Mouse (Mus musculus): Measurements from ENCODE around the gene Col27a1. TPM values are rescaled to one million over a fixed set of nuclear protein-coding genes. Genes with fewer than 3 reads are reported as not detected.
"Not testable (repeated sequence)": the region's sequence is repeated elsewhere in the genome, so short reads cannot be mapped to it uniquely, and the experiment has no call there.

Gene Col27a1
- polyA plus RNA-seq, 1 experiment from 2014 or later = 20.5 TPM

DNA sequence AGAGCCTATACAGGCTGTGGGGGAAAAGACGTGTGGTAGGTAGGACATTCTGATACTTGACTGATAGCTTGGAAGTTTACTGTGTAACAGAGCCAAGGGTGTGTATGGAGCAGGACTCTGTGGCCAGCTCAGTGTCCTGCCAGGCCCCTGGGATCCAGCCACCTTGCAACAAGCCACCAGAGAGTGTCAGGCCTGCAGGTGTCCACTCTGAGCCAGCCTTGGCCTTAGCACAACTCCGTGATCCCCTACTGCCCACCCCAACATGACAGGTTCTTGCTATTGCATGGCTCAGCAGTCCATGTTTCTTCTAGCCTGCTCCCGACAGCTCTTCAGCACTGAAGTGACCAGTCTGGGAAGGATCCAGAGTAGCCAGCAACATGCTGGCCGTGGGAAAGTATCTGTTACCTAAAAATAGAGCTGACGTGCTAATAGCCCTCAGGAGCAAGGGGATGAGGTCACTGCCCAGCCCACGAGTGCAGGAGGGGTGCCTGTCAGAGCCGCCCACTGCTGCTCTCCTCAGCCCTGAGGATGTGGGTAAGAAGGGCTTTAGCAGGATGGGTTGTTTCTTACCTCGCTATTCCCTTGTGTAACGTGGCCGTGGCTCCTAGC lies 96.5 kb downstream of the Col27a1 start:
- Histone ChIP-seq H3K9me3 (no peaks in the 10 kb centered on the region), H3K27ac (no peak overlapping the region), H3K4me3 (replicated peaks) (no peak overlapping the region), H3K4me2 (no peak overlapping the region), H3K27me3 (no peaks in the 10 kb centered on the region), H3K36me3 (peaks cover 93% of the 10 kb centered on the region), H3K4me1 (replicated peaks) (no peaks in the 10 kb centered on the region), H3K9ac (replicated peaks) (no peak overlapping the region)
- 60% methylated on average over 10 of the region's 10 CpGs for WGBS
- ATAC-seq (ENCODE audit: insufficient number of reproducible peaks, insufficient read depth, low FRiP score, low TSS enrichment, low read depth) = no peak

DNA sequence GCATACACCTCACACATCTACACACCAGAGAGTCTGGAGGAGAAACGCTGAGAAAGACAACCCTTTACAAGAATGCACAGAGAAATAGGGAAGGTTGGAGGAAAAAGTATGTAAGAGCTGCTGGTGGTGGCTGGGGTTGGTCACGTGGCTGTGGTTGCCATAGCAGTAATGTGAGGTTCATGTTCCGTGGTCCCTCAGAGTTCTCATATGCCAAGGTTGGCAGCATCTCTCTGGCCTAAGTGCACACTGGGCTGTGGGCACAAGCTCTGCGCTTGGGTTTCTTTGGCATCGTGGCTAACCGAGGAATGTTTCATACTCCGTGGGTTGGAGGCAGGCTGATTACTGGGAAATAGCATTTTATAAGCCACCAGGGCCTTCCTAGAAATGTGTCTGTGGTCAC lies 97.6 kb downstream of the Col27a1 start:
- 86% methylated on average over 7 of the region's 7 CpGs for WGBS
- peaks cover 93% of the 10 kb centered on the region for H3K36me3 ChIP-seq
- H3K27me3 ChIP-seq = no peaks in the 10 kb centered on the region
- ATAC-seq (ENCODE audit: insufficient number of reproducible peaks, insufficient read depth, low FRiP score, low TSS enrichment, low read depth) = no peak
- H3K27ac ChIP-seq = no peak overlapping the region
- no peaks in the 10 kb centered on the region for H3K4me1 ChIP-seq (replicated peaks)
- no peaks in the 10 kb centered on the region for H3K9me3 ChIP-seq
- no peak overlapping the region for H3K4me2 ChIP-seq
- H3K9ac ChIP-seq (replicated peaks) = no peak overlapping the region
- no peak overlapping the region for H3K4me3 ChIP-seq (replicated peaks)

DNA sequence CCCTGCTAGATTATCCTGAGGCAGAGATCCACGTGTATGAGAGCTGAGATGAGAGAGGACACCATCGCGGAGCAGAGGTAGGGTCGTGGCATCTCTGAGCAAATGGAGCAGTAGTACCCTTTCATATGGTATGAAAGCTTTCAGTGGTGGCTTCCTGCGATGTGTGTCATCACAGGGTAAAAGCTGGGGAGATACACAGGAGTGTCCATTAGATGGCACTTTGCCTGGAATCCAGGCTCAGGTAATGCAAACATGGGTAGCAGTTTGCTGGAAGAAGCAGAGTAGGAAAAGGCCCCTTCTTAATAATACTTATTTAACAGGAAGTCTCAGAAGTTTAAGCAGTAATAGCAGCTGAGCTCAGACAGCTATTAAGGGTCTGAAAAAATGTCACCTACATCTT lies 100.3 kb downstream of the Col27a1 start:
- H3K9ac ChIP-seq (replicated peaks) = no peak overlapping the region
- H3K4me1 ChIP-seq (replicated peaks) = no peaks in the 10 kb centered on the region
- H3K9me3 ChIP-seq = no peaks in the 10 kb centered on the region
- 75% methylated on average over 5 of the region's 5 CpGs for WGBS
- H3K4me2 ChIP-seq = no peak overlapping the region
- ATAC-seq (ENCODE audit: insufficient number of reproducible peaks, insufficient read depth, low FRiP score, low TSS enrichment, low read depth) = no peak
- no peak overlapping the region for H3K4me3 ChIP-seq (replicated peaks)
- no peak overlapping the region for H3K27ac ChIP-seq
- peaks cover 99% of the 10 kb centered on the region for H3K36me3 ChIP-seq
- H3K27me3 ChIP-seq = no peaks in the 10 kb centered on the region; the same call in 1 of the 2 replicates

DNA sequence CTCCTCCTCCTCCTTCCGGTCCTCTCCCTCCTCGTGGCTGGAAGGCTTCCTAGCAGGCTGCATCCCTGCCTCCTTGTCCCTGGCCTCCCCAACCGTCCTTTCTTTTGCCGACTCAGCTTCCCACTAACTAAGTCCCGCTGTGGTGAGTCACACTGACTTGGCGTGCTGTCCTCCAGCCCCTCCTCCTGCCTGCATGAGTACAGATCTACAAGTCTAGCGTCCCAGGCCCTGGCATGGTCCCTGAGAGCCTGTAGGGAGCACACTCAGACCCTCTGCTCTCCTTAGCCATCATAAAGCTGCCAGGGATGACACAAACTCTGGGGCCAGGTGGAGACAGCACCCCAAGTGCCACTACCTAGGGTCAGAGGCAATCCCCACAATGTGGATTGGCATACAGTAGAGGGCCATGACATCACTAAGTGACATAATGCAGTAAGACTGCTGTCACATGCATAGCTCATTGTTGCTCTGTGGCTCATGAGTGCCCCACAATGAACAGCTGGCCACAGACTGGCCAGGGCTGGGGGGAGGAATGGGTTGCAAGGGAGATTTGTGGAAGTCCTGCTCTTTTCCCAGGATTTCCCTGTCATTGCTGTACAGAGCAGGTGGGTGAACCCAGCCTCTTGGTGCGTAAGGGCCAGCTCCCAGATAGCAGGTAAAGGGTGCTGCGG lies 102.4 kb downstream of the Col27a1 start:
- H3K9me3 ChIP-seq = no peaks in the 10 kb centered on the region
- peaks cover 86% of the 10 kb centered on the region for H3K36me3 ChIP-seq

DNA sequence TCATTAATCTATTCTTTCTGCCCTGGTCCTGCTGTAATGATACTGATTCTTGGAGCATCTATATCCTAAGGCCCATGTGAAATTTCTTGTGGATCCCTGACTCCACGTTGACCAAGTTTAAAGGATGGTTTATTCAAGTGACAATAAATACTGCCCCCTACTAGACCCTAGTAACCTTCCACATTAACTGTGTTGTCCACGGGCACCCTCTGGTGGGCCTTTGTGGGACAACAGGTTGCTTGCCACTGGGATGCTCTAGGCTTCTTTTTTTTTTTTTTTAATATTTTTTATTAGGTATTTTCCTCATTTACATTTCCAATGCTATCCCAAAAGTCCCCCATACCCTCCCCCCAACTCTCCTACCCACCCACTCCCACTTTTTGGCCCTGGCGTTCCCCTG lies 105.8 kb downstream of the Col27a1 start:
- not testable (repeated sequence) for H3K27ac ChIP-seq; ATAC-seq (ENCODE audit: insufficient number of reproducible peaks, insufficient read depth, low FRiP score, low TSS enrichment, low read depth); H3K4me3 ChIP-seq (replicated peaks); H3K27me3 ChIP-seq; H3K4me1 ChIP-seq (replicated peaks); H3K9ac ChIP-seq (replicated peaks); H3K4me2 ChIP-seq; H3K9me3 ChIP-seq
- H3K36me3 ChIP-seq = peaks cover 86% of the 10 kb centered on the region
- WGBS = 29% methylated on average over 3 of the region's 3 CpGs

More for the DNA sequence above, 102.4 kb downstream of the Col27a1 start:
- WGBS = 75% methylated on average over 9 of the region's 9 CpGs
- no peak overlapping the region for H3K4me3 ChIP-seq (replicated peaks)
- no peak overlapping the region for H3K27ac ChIP-seq
- H3K9ac ChIP-seq (replicated peaks) = no peak overlapping the region
- H3K27me3 ChIP-seq = no peaks in the 10 kb centered on the region; the same call in 1 of the 2 replicates
- ATAC-seq (ENCODE audit: insufficient number of reproducible peaks, insufficient read depth, low FRiP score, low TSS enrichment, low read depth) = no peak
- no peaks in the 10 kb centered on the region for H3K4me1 ChIP-seq (replicated peaks)
- H3K4me2 ChIP-seq = no peak overlapping the region

DNA sequence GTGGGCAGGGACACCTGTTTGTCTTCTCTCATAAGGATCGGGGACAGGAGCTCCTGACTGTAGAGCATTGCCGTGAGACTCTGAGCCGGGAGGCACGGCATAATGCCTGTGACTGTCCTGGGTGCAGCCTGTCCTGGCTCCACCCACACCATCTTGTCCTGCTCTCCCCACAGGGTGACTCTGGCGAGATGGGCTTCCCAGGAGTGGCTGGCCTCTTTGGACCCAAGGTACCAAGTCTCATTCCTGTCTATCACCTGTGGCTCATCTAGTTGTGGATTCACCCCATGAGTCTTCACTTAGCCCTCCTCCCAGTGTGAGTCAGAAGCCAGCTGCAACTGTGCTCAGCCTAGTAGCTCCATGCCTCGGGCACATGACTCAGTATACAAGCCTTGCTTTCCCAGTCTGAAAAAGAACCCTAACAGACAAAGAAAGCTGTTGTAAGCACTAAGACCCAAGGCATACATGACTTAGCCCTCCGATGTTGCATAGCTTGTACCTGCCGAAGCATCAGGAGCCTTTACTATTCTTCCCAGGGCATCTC lies 109.5 kb downstream of the Col27a1 start:
- no peaks in the 10 kb centered on the region; the same call in 1 of the 2 replicates for H3K27me3 ChIP-seq
- no peaks in the 10 kb centered on the region for H3K4me1 ChIP-seq (replicated peaks)
- ATAC-seq (ENCODE audit: insufficient number of reproducible peaks, insufficient read depth, low FRiP score, low TSS enrichment, low read depth) = no peak
- no peak overlapping the region for H3K4me3 ChIP-seq (replicated peaks)
- H3K9me3 ChIP-seq = 0 out of 2 replicates have a peak, but pooled peaks cover 3% of the 10 kb centered on the region
- WGBS = 87% methylated on average over 8 of the region's 8 CpGs
- no peak overlapping the region for H3K4me2 ChIP-seq
- no peak overlapping the region for H3K27ac ChIP-seq
- no peak overlapping the region for H3K9ac ChIP-seq (replicated peaks)
- H3K36me3 ChIP-seq = peaks cover 85% of the 10 kb centered on the region

DNA sequence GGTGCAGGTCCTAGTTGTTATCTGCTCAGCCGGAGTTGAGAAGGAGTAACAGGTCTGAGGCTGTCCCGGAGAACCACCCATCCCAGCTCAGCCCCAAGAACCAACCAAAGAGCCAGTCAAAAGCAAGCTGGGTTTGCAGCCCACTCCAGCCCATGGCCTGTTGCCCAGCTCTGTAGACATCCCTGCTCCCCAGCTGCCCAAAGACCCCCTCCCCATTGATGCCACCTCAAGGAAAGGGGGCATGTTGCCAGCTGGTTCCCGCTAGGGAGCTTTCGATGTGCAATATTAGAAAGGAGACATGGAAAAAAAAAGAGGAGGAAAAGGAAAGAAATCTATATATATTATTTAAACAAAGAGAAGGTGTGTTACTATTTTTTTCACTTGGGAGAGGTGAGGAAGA lies 119.6 kb downstream of the Col27a1 start:
- H3K4me2 ChIP-seq = no peak overlapping the region
- peaks cover 53% of the 10 kb centered on the region for H3K36me3 ChIP-seq
- no peaks in the 10 kb centered on the region for H3K9me3 ChIP-seq
- H3K4me1 ChIP-seq (replicated peaks) = no peaks in the 10 kb centered on the region
- H3K27me3 ChIP-seq = no peaks in the 10 kb centered on the region
- 86% methylated on average over 4 of the region's 4 CpGs for WGBS
- H3K27ac ChIP-seq = no peak overlapping the region
- ATAC-seq (ENCODE audit: insufficient number of reproducible peaks, insufficient read depth, low FRiP score, low TSS enrichment, low read depth) = no peak
- H3K9ac ChIP-seq (replicated peaks) = no peak overlapping the region
- H3K4me3 ChIP-seq (replicated peaks) = no peak overlapping the region

DNA sequence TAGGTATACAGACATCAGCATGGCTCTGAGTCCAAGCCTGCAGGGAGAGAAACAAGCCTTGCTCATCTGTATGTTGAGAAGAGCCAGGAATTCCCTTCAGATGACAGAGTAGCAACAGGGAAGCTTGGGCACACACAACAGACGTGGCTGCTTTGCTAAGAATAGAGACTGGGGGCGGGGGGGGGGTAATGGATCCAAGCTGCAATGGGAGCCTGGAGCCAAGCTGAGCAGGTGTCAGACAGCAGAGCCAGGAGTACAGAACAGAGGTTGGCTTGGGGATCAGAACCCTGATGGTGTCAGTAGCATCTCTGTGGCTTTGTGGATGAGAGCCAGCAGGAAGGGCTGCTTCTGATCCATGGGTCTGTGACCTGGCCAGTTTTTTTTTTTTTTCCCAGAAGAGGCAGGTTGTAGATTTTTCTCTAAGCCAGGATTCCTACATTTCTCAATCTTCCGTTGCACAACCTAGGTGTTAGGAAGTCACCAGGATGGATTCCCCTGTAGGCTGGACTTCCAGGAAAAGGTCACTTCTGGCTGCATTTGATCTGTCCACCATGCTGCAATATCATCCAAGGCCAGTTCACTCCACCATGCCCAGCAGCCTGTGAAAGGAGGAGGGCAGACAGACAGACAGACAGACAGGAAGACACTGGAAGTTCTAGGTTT lies 124.7 kb downstream of the Col27a1 start:
- Histone ChIP-seq H3K9ac (replicated peaks) (no peak overlapping the region), H3K4me2 (no peak overlapping the region), H3K9me3 (no peaks in the 10 kb centered on the region), H3K4me3 (replicated peaks) (no peak overlapping the region), H3K27ac (no peak overlapping the region), H3K36me3 (peaks cover 12% of the 10 kb centered on the region), H3K4me1 (replicated peaks) (peaks cover 4% of the 10 kb centered on the region; the same call in 1 of the 2 replicates), H3K27me3 (no peaks in the 10 kb centered on the region)
- no peak for ATAC-seq (ENCODE audit: insufficient number of reproducible peaks, insufficient read depth, low FRiP score, low TSS enrichment, low read depth)
- WGBS = 62% methylated on average over 3 of the region's 3 CpGs

DNA sequence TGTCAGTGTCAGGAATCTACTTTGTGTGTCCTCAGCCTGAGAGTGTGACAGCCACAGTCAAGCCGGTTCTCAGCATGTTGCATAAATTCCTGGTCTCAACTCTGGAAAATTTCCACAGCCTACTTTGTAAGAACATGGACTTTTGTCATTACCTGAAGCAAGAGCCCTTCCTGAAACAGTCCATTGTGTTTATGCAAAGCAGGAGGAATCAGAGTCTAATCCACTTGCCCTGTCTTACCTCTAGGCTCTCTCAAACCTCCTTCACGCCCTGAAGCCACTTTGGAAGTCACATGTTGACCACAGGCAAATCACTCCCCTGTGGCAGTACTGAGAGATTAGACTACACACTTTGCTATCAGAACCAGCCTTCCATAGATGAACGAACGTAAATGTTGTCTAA lies 128.7 kb downstream of the Col27a1 start:
- no peak overlapping the region for H3K9ac ChIP-seq (replicated peaks)
- H3K4me2 ChIP-seq = no peak overlapping the region
- WGBS = 70% methylated on average over 4 of the region's 4 CpGs
- no peaks in the 10 kb centered on the region for H3K36me3 ChIP-seq
- no peak for ATAC-seq (ENCODE audit: insufficient number of reproducible peaks, insufficient read depth, low FRiP score, low TSS enrichment, low read depth)
- H3K27me3 ChIP-seq = no peaks in the 10 kb centered on the region
- no peak overlapping the region for H3K27ac ChIP-seq
- H3K4me3 ChIP-seq (replicated peaks) = no peak overlapping the region
- peaks cover 4% of the 10 kb centered on the region; the same call in 1 of the 2 replicates for H3K4me1 ChIP-seq (replicated peaks)
- H3K9me3 ChIP-seq = no peaks in the 10 kb centered on the region

DNA sequence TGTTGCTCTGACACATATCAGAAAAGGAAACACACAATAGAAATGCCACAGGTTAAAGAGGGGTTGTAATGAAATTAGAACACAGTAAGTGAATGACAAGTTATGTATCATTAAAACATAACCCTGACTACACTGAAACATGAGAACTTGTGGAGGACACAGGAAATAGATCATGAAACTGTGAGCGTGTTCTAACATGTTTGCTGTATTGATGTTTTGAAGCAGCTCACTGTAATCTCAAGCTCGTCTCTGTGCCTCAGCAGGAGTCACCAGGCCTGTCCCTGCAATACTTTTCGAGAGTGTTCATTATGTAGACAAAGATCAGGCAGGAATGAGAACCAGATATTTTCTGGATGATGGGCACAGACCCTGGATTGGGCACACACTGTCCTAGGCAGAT lies 129.8 kb downstream of the Col27a1 start:
- Histone ChIP-seq H3K4me3 (replicated peaks) (no peak overlapping the region), H3K9me3 (no peaks in the 10 kb centered on the region), H3K27me3 (no peaks in the 10 kb centered on the region), H3K9ac (replicated peaks) (no peak overlapping the region), H3K4me2 (no peak overlapping the region), H3K36me3 (no peaks in the 10 kb centered on the region), H3K4me1 (replicated peaks) (peaks cover 4% of the 10 kb centered on the region; the same call in 1 of the 2 replicates), H3K27ac (no peak overlapping the region)
- no peak for ATAC-seq (ENCODE audit: insufficient number of reproducible peaks, insufficient read depth, low FRiP score, low TSS enrichment, low read depth)
- WGBS = 48% methylated on average over 3 of the region's 3 CpGs

DNA sequence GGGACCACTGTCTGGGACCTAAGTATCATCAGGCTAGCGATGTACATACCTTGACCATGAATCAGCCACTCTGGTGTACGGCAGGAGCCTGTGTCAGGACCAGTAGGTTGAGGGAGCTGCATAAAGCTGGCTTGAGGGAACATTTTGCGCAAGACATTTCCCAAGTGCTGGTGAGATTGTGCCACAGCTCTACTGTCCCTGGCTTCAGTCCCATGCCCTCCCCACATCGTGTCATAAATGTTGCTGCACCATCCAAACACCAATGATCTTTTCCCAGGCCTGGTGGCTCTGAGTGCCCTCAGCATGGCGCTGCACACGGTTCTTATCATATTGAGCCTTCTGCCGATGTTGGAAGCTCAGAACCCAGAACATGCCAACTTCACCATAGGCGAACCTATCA lies 130.5 kb downstream of the Col27a1 start, which contains the start of gene Orm1:
Orm1 (plus strand) TSS at position 266 of the 400 bp plus-strand sequence.
- Histone ChIP-seq H3K27me3 (no peaks in the 10 kb centered on the region), H3K4me1 (replicated peaks) (peaks cover 4% of the 10 kb centered on the region; the same call in 1 of the 2 replicates), H3K4me3 (replicated peaks) (no peak within 1 kb of the TSS), H3K4me2 (no peak within 1 kb of the TSS), H3K27ac (no peak within 1 kb of the TSS), H3K9ac (replicated peaks) (no peak within 1 kb of the TSS), H3K36me3 (no peaks in the 10 kb centered on the region), H3K9me3 (no peaks in the 10 kb centered on the region)
- ATAC-seq (ENCODE audit: insufficient number of reproducible peaks, insufficient read depth, low FRiP score, low TSS enrichment, low read depth) = no peak
- 87% methylated on average over 8 of the region's 8 CpGs for WGBS

All from limb, embryonic 12.5 days (tissue).